In genomic region chr14:47459556-47459955, GRCm38 (mm10) we compare ENCODE assay signal across 17 mouse cellular contexts. TPM values are rescaled to one million over a fixed set of nuclear protein-coding genes. Genes with fewer than 3 reads are reported as not detected.
DNase-seq lines count a peak whose midpoint lies in the region; ATAC-seq and TF ChIP-seq lines count a peak whose summit lies in the region.
"Had no signal": no experiment of that assay in that cellular context is flagged by ENCODE, and none has a peak within 500 bp of the region (broad histone marks: within the 10 kb centered on the region; RNA-seq: fewer than 3 reads in every experiment).

No protein-coding gene starts in this region.

- H3K36me3 ChIP-seq in liver, adult 2 months (ENCODE audit: control insufficient read depth, insufficient read depth, low read length), result no peaks in the 10 kb centered on the region
- no peaks in the 10 kb centered on the region for H3K36me3 ChIP-seq in liver, embryonic 12.5 days
- H3K36me3 ChIP-seq in hindbrain, embryonic 10.5 days, result no peaks in the 10 kb centered on the region
- no peaks in the 10 kb centered on the region for H3K36me3 ChIP-seq in heart, adult 2 months (ENCODE audit: control insufficient read depth, insufficient read depth, low read length)
- H3K36me3 ChIP-seq: embryonic facial prominence, embryonic 15.5 days; forebrain, embryonic 10.5 days; heart, embryonic 10.5 days had no signal

- WGBS in liver, adult 2 months, result 21% methylated on average over 4 of the region's 4 CpGs
- WGBS in liver, embryonic 12.5 days (ENCODE audit: insufficient replicate concordance), result 63% methylated on average over 4 of the region's 4 CpGs
- WGBS in hindbrain, embryonic 10.5 days, result 82% methylated on average over 4 of the region's 4 CpGs
- 85% methylated on average over 4 of the region's 4 CpGs for WGBS in heart, adult 2 months

- no peak overlapping the region for H3K4me3 ChIP-seq in liver, adult 2 months (ENCODE audit: insufficient read depth, low read depth, low read length)
- no peak overlapping the region for H3K4me3 ChIP-seq in liver, embryonic 12.5 days
- no peak overlapping the region for H3K4me3 ChIP-seq in hindbrain, embryonic 10.5 days
- no peak overlapping the region for H3K4me3 ChIP-seq in heart, adult 2 months
- H3K4me3 ChIP-seq: embryonic facial prominence, embryonic 15.5 days; forebrain, embryonic 10.5 days; heart, embryonic 10.5 days had no signal

- H3K79me2 ChIP-seq in liver, adult 2 months (ENCODE audit: control insufficient read depth, insufficient read depth, low read length), result no peaks in the 10 kb centered on the region
- no peaks in the 10 kb centered on the region for H3K79me2 ChIP-seq in heart, adult 2 months (replicated peaks; ENCODE audit: control insufficient read depth, insufficient read depth, low read length)

- peaks cover 9% of the 10 kb centered on the region for H3K4me1 ChIP-seq in liver, adult 2 months (ENCODE audit: control insufficient read depth, insufficient read depth, low read length)
- no peaks in the 10 kb centered on the region for H3K4me1 ChIP-seq in liver, embryonic 12.5 days
- H3K4me1 ChIP-seq in hindbrain, embryonic 10.5 days (replicated peaks), result no peaks in the 10 kb centered on the region
- no peaks in the 10 kb centered on the region for H3K4me1 ChIP-seq in heart, adult 2 months (ENCODE audit: control insufficient read depth, insufficient read depth, low read length)
- H3K4me1 ChIP-seq: embryonic facial prominence, embryonic 15.5 days; heart, embryonic 10.5 days had no signal

- ATAC-seq in liver, embryonic 12.5 days, result no peak
- no peak for ATAC-seq in cerebellum, adult (ENCODE audit: insufficient number of reproducible peaks, low FRiP score, low TSS enrichment)
- ATAC-seq: hindbrain, postnatal 0 days; lung, postnatal 0 days had no signal

- intact Hi-C loops in heart, adult 2 months (cut with DNase I), result no loop called here

- no peaks in the 10 kb centered on the region for H3K27me3 ChIP-seq in liver, adult 2 months (ENCODE audit: control insufficient read depth, insufficient read depth, low read length)
- H3K27me3 ChIP-seq in liver, embryonic 12.5 days (replicated peaks), result peaks cover 8% of the 10 kb centered on the region
- no peaks in the 10 kb centered on the region for H3K27me3 ChIP-seq in hindbrain, embryonic 10.5 days (ENCODE audit: insufficient read depth, poor library complexity, severe bottlenecking)
- H3K27me3 ChIP-seq in heart, adult 2 months (ENCODE audit: control insufficient read depth, insufficient read depth, low read length), result no peaks in the 10 kb centered on the region
- H3K27me3 ChIP-seq: embryonic facial prominence, embryonic 15.5 days had no signal

- TF ChIP-seq CTCF in liver, adult 2 months (IDR thresholded peaks at IDR 0.05; ENCODE audit: low read depth, low read length), result no peak
- TF ChIP-seq CTCF in heart, adult 2 months (IDR thresholded peaks at IDR 0.05), result no peak

- no peak overlapping the region for H3K9ac ChIP-seq in liver, adult 2 months (ENCODE audit: low read depth, low read length)
- H3K9ac ChIP-seq in liver, embryonic 12.5 days, result no peak overlapping the region
- no peak overlapping the region for H3K9ac ChIP-seq in heart, adult 2 months (ENCODE audit: low read depth, low read length)
- H3K9ac ChIP-seq: embryonic facial prominence, embryonic 15.5 days; liver, embryonic 14.5 days had no signal

- H3K4me2 ChIP-seq in liver, embryonic 12.5 days, result no peak overlapping the region
- H3K4me2 ChIP-seq: embryonic facial prominence, embryonic 15.5 days had no signal

- TF ChIP-seq EP300 in heart, adult 2 months (IDR thresholded peaks at IDR 0.05; ENCODE audit: insufficient read depth, low read depth, low read length), result no peak

- H3K27ac ChIP-seq in liver, adult 2 months (replicated peaks; ENCODE audit: insufficient read depth, low read depth, low read length), result peak overlapping the region; percentile 53; the same call in 1 of the 2 replicates
- no peak overlapping the region for H3K27ac ChIP-seq in liver, embryonic 12.5 days
- no peak overlapping the region for H3K27ac ChIP-seq in hindbrain, embryonic 10.5 days
- H3K27ac ChIP-seq in heart, adult 2 months, result no peak overlapping the region
- H3K27ac ChIP-seq: embryonic facial prominence, embryonic 15.5 days; forebrain, embryonic 10.5 days; heart, embryonic 10.5 days; hindbrain, postnatal 0 days; liver, embryonic 14.5 days had no signal

- no peak for TF ChIP-seq POLR2A in liver, adult 2 months (IDR thresholded peaks at IDR 0.05; ENCODE audit: extremely low read depth, insufficient read depth, low read length)
- no peak for TF ChIP-seq POLR2A in heart, adult 2 months (IDR thresholded peaks at IDR 0.05; ENCODE audit: insufficient read depth, low read depth, low read length)

- H3K9me3 ChIP-seq in liver, embryonic 12.5 days (replicated peaks), result no peaks in the 10 kb centered on the region
- H3K9me3 ChIP-seq in hindbrain, embryonic 10.5 days, result no peaks in the 10 kb centered on the region
- H3K9me3 ChIP-seq: embryonic facial prominence, embryonic 15.5 days; forebrain, embryonic 10.5 days; heart, embryonic 10.5 days had no signal

- peak; percentile 84 for DNase-seq in liver, adult 2 months (ENCODE audit: extremely low read depth, low read depth, low spot score)
- peak; percentile 8 for DNase-seq in NIH3T3 (ENCODE audit: low read depth)
- peak; percentile 48 to 79 for DNase-seq in adrenal gland, adult 18-20 months (ENCODE audit: low spot score in 2 of 2)
- peak; percentile 26 to 46 for DNase-seq in kidney, adult 8-10 months
- no peak for DNase-seq in hindbrain, embryonic 10.5 days (ENCODE audit: low spot score)
- DNase-seq in heart, adult 2 months, result no peak
- DNase-seq: embryo, embryonic 11 days; gastrocnemius, postnatal 10 days; heart, postnatal 14 days had no signal

RNA-seq across cellular contexts. Expression of gene Fbxo34, which starts 9.3 kb away (rescaled TPM):
- 12.7 and 15.6 TPM in 2 replicates for total RNA-seq in liver, adult 2 months (2014; rRNA removed)
- 7.3 and 9.7 TPM in 2 replicates for polyA plus RNA-seq in liver, adult 2 months (2012; rRNA removed)
- polyA plus RNA-seq in liver, embryonic 12.5 days (2016; fragmentation: Nextera tagmentation; extraction: Ambion mirVana), result 36.4 and 38.0 TPM in 2 replicates
- 10 to 100 TPM; 21.5 to 28.3 TPM for total RNA-seq in adrenal gland, adult 18-20 months (2021)
- 19.8 and 24.6 TPM in 2 replicates for polyA plus RNA-seq in hindbrain, embryonic 10.5 days (2016; fragmentation: Nextera tagmentation; extraction: Ambion mirVana)
- total RNA-seq in heart, adult 2 months (2021), result 10 to 100 TPM; 10.3 to 11.3 TPM
- polyA plus RNA-seq in heart, adult 2 months (2012; rRNA removed), result 7.4 and 8.8 TPM in 2 replicates

RNA-seq across cellular contexts. Expression of gene Dlgap5, which starts 41.3 kb away (rescaled TPM):
- total RNA-seq in liver, adult 2 months (2014; rRNA removed), result 0.74 and 1.2 TPM in 2 replicates
- 0.04 TPM in 1 of 2 replicates, not detected in the other for polyA plus RNA-seq in liver, adult 2 months (2012; rRNA removed)
- polyA plus RNA-seq in liver, embryonic 12.5 days (2016; fragmentation: Nextera tagmentation; extraction: Ambion mirVana), result 68.0 and 73.9 TPM in 2 replicates
- total RNA-seq in adrenal gland, adult 18-20 months (2021), result 1 to 10 TPM in 1 of 2 experiments, under 1 TPM in 1; 0.93 to 2.2 TPM
- 56.6 and 76.9 TPM in 2 replicates for polyA plus RNA-seq in hindbrain, embryonic 10.5 days (2016; fragmentation: Nextera tagmentation; extraction: Ambion mirVana)
- total RNA-seq in heart, adult 2 months (2021), result under 1 TPM; 0.21 to 0.89 TPM
- 0.06 and 0.32 TPM in 2 replicates for polyA plus RNA-seq in heart, adult 2 months (2012; rRNA removed)

Comparison
In these comparisons a context has a peak if more than half of its experiments do, and no peak if none do; other contexts are left out.
1. RNA of gene Dlgap5, which starts 41.3 kb away (polyA plus RNA-seq): 68.0 to 73.9 TPM in liver, embryonic 12.5 days and 56.6 to 76.9 TPM in hindbrain, embryonic 10.5 days; 0.06 to 0.32 TPM in heart, adult 2 months and 0.04 TPM in liver, adult 2 months; every median in the first group is over 10 times any median in the second.
2. DNase-seq: peak in liver, adult 2 months (single experiment), NIH3T3 (single experiment), adrenal gland, adult 18-20 months (2 of 2) and kidney, adult 8-10 months (2 of 2); none in hindbrain, embryonic 10.5 days (single experiment) and heart, adult 2 months (0 of 2).